Mouse (Mus musculus): ENCODE measurements around the gene Cask.

DNA sequence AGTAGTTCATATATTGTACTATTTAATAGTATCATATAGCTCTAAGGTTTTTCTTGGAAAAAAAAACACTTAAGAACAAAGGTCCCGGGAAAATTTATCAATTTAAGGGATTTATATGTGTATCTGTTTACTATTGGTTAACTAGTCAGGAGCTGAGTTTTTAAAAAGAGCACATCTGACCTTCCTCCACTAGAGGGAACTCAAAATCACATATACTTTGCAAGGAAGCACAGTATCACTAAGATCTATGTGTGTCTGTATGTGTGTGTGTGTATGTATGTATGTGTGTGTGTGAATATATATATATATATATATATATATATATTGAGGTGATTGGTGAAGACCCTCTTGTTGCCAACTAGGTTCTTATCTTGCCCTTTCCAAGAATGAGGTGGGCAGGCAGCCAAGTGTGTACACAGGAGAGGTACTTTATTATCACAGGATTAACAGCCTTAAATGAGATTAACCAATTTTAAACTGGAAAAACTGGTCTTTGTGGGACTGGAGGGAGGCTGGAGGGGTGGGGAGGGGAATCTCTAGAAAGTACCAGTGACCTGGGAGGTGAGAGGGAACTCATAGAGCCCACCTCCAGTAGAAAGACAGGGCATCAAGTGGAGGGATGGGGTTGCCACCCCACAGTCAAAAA, 121.2 kb downstream of the Cask start:
- TF ChIP-seq CTCF (IDR thresholded peaks at IDR 0.05; ENCODE audit: low read depth, low read length) (no peak), POLR2A (IDR thresholded peaks at IDR 0.05; ENCODE audit: insufficient read depth, low read length) (no peak), EP300 (IDR thresholded peaks at IDR 0.05; ENCODE audit: insufficient read depth, low read depth, low read length) (no peak)
